Mouse (Mus musculus): ENCODE measurements around the gene Dnajc11.

- TF ChIP-seq CTCF (IDR thresholded peaks at IDR 0.05; ENCODE audit: low read depth) (peak; percentile 25), EP300 (IDR thresholded peaks at IDR 0.05; ENCODE audit: low read depth) (no peak)
Observed at GRCm38 (mm10) chr4:151893241-151893640, 40.2 kb upstream of the Dnajc11 start.

Measured in liver, postnatal 0 days (tissue).